Mouse (Mus musculus) liver, adult (tissue): ENCODE data around the gene Nsg2.

Experiments
- GATA4 ChIP-seq: IDR thresholded peaks from 2 replicates; pipeline ENCODE4 v1.6.1; 2014; ENCODE audit warnings: mild to moderate bottlenecking, low read length; ENCODE audit not compliant: insufficient replicate concordance

The Nsg2 gene

DNA sequence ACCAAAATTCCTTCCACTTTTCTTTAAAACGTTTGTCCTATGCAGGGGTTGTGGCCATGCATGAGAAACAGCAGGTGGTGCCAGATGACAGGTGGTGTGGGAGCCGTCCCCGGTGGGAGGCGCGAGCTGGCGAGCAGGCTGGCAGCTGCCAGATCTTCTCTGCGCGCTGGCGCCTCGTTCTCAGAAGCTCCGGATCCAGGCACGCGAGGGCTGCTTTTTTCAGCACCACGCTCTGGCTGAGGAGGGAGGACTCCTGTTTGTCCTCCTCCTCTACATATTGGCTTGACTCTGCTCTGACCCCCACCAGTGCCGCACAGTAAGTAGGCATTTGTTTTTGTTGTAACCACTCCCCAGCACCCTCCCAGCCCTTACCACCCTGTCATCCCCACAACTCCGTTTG, at the start of gene Nsg2:
TSS of gene Nsg2 (plus strand) at position 183 of the 400 bp plus-strand sequence.
- no peak for TF ChIP-seq GATA4

DNA sequence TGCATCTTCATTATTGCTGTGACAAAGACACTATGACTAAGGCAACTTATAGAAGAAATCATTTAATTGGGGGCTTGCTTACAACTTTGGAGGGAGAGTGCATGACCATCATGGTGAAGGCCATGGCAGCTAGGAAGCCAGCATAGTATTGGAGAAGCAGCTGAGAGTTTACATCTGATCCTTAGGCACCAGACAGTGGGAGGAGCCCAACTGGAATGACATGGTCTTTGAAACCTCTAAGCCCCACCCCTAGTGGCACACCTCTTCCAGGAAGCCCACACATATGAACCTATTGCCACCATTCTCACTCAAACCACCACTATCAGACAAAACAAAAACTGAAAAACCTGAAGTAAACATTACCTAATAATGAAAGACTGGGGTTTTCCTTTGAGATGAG, 40.2 kb upstream of the Nsg2 start:
- no peak for TF ChIP-seq GATA4

GRCm38 (mm10) chr11:31963993-31964392, 36.3 kb upstream of the Nsg2 start:
- no peak for TF ChIP-seq GATA4

DNA sequence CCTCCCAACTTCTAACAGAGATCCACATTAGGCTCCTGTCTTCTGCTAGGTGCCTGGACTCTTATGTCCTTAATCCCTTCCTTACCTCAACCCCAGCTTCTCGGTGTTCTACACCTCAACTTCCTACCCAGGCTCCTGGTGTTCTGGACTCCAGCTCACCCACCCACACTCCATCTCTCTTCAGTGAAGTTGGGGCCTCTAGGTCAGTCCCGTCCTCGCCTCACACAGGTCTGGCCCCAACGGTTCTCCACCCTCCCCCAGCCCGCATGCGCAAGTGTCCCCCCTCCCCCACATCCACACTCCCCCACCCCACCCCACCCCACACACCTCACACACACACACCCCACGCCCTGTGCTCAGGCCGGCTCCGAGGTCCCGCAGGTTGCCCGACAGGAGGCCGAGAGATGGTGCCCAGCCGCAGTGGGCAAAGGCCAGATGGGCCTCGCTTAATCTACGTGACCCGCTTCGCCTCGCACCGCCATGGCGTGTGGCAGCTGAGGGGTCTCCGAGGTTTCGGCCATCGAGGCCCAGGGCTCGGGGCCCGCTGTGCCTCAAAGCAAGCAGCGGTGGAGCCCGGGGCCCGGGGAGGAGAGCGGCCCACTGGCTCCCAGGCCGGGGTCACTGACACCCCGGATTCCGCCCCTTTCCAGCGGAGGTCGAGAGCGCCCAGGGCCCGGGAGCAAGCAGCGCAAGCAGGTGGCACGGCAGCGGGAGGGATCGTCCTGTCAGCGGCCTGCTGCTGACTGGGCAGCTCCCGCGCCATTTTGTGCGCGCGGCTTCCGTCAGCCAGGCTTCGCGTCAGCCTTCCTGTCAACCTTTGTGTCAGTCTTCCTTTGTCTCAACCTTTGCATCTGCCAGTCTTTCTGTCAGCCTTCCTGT, 34.8 kb upstream of the Nsg2 start, which contains the start of gene 4930524B15Rik:
TSS of gene 4930524B15Rik (plus strand) at position 337 of the 879 bp plus-strand sequence.
- no peak for TF ChIP-seq GATA4

- TF ChIP-seq GATA4: no peak
These were observed 26.1 kb upstream of the Nsg2 start for GRCm38 (mm10) chr11:31974132-31974531.

GRCm38 (mm10) chr11:31974826-31975225, 25.4 kb upstream of the Nsg2 start:
- no peak for TF ChIP-seq GATA4

GRCm38 (mm10) chr11:31975678-31976077, 24.6 kb upstream of the Nsg2 start:
- TF ChIP-seq GATA4: no peak

DNA sequence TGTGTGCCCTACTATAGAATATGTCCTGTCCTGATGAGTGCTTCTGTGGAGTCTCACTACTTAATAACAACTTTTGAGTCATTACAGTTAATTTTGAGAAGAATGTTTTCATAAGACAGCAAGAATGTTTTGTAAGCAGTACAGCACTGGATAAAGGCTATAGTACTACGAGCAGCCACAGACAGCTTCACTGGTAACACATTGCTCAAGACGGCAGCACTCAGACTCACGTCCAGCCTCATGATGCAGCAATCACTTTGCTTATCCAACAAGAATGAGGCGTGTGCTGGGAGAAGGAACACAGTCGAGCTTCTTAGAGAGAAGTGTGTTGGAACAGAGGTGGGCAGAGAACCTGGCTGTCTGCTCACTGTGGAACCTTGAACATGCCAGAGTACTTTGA, 24.1 kb upstream of the Nsg2 start:
- TF ChIP-seq GATA4: no peak

DNA sequence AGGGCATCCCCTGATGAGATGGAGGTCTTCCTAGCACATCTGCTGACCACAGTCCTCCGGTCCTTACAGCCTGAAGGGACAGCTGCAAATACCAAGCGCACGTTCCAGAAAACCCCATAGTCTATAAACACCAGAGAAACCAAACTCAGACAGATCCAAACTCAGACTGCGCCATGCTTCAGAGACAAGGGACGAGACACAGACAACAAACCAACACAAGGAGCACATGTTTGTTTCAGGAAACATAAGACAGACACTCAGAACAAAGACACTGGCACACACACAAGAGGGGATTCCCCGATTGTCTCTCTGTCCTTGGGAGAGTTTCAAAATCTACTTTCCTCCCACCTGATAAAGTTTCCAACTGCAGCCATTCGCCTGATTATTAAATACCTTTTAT, 18.4 kb upstream of the Nsg2 start:
- TF ChIP-seq GATA4: no peak

- TF ChIP-seq GATA4: no peak
These were observed 17.0 kb upstream of the Nsg2 start for GRCm38 (mm10) chr11:31983249-31983648.

GRCm38 (mm10) chr11:31984786-31985185, 15.5 kb upstream of the Nsg2 start:
- no peak for TF ChIP-seq GATA4

GRCm38 (mm10) chr11:31992535-31992934, 7.7 kb upstream of the Nsg2 start:
- no peak for TF ChIP-seq GATA4

GRCm38 (mm10) chr11:31999716-32000115, 547 bp upstream of the Nsg2 start:
- TF ChIP-seq GATA4: no peak

DNA sequence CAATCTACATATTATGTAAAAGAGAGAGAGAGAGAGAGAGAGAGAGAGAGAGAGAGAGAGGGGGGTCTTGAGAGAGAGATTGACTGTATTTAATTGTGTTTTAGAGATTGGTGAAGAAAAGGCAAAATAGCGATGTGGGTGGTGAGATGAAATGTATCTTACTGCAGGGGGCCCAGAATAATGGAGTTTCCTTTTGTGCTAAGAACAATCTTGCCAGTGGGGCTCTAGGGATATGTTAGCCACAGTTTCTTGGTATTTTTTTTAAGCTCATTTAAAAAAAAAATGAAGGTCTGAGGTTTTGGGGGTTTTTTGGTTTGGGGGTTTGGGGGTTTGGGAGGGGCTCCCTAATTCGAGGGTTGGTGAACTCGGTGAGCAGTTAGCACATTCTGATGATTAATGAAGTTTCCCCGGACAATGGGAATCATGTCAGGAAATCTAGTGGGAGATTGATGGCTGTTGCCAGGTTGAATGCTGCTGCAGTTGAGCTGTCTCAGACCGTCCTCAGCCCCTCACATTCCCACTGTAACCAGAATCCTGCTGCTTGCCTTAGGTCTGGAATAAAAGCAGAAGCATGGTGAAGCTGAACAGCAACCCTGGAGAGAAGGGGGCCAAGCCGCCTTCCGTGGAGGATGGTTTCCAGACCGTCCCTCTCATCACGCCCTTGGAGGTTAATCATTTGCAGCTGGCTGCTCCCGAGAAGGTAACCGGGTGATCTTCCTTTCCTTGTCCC, 1.1 kb downstream of the Nsg2 start:
- TF ChIP-seq GATA4: no peak

- TF ChIP-seq GATA4: no peak
These were observed 2.4 kb downstream of the Nsg2 start for GRCm38 (mm10) chr11:32002670-32003072.

GRCm38 (mm10) chr11:32008852-32009251, 8.6 kb downstream of the Nsg2 start:
- no peak for TF ChIP-seq GATA4

GRCm38 (mm10) chr11:32009961-32010662, 9.8 kb downstream of the Nsg2 start:
- no peak for TF ChIP-seq GATA4
